Mouse (Mus musculus) embryonic facial prominence, embryonic 11.5 days (tissue): Measurements from ENCODE around the gene Eif1b. TPM values are rescaled to one million over a fixed set of nuclear protein-coding genes. Genes with fewer than 3 reads are reported as not detected.

ENCODE experiments used
- ATAC-seq: fragments of 200-750 bp; cut with Nextera tagmentation; replicated peaks from 2 replicates; pipeline ENCODE4 v1.8.0; 2017; ENCODE audit warnings: low read depth; ENCODE audit not compliant: insufficient number of reproducible peaks, low FRiP score, low TSS enrichment
- DNase-seq: peaks from one replicate; pipeline ENCODE4 v3.0.0-alpha.2; 2015; ENCODE audit warnings: low spot score
- H3K27ac ChIP-seq: fragments of 300-500 bp; sonication (generic); replicated peaks from 2 replicates; pipeline ENCODE4 v1.5.1; 2014; ENCODE audit warnings: mild to moderate bottlenecking, low read depth, low read length, control low read depth
- H3K27me3 ChIP-seq: fragments of 300-500 bp; sonication (generic); 2 replicates; pipeline ENCODE4 v1.6.1; 2014; ENCODE audit warnings: mild to moderate bottlenecking, low read length, moderate library complexity, mixed read lengths; ENCODE audit not compliant: control insufficient read depth, insufficient read depth
- H3K36me3 ChIP-seq: fragments of 300-500 bp; sonication (generic); replicated peaks from 2 replicates; pipeline ENCODE4 v1.6.1; 2014; ENCODE audit warnings: low read depth, mild to moderate bottlenecking, low read length, moderate library complexity, mixed read lengths; ENCODE audit not compliant: control insufficient read depth, insufficient read depth
- H3K4me1 ChIP-seq: fragments of 300-500 bp; sonication (generic); 2 replicates; pipeline ENCODE4 v1.6.1; 2014; ENCODE audit warnings: low read length, mixed read lengths; ENCODE audit not compliant: control insufficient read depth, insufficient read depth
- H3K4me2 ChIP-seq: fragments of 300-500 bp; sonication (generic); 2 replicates; pipeline ENCODE4 v1.6.1; 2014; ENCODE audit warnings: low read depth, mild to moderate bottlenecking, control low read depth, low read length, moderate library complexity
- H3K4me3 ChIP-seq: fragments of 300-500 bp; sonication (generic); 2 replicates; pipeline ENCODE4 v1.5.1; 2014; ENCODE audit warnings: low read depth, low read length, control low read depth
- H3K9ac ChIP-seq: fragments of 300-500 bp; sonication (generic); replicated peaks from 2 replicates; pipeline ENCODE4 v1.6.1; 2014; ENCODE audit warnings: mild to moderate bottlenecking, control low read depth, low read length
- H3K9me3 ChIP-seq: fragments of 300-500 bp; sonication (generic); replicated peaks from 2 replicates; pipeline ENCODE4 v1.6.1; 2016; ENCODE audit warnings: mild to moderate bottlenecking, low read length, inconsistent platforms, mixed read lengths; ENCODE audit not compliant: control insufficient read depth
- WGBS: fragments of 180-500 bp; shearing (Covaris S2); extraction: QIAGEN DNeasy Blood & Tissue Kit; methylation state at CpG from one replicate; pipeline ENCODE4 v1.1.7; 2014; 5-methylcytosine and 5-hydroxymethylcytosine counted together
- polyA plus RNA-seq: library from polyadenylated mRNA; unstranded; fragments of >200 nt; fragmentation: Nextera tagmentation; extraction: Ambion mirVana; gene quantifications from 2 replicates; pipeline ENCODE4 v1.2.1, GENCODE M21; 2014

The Eif1b gene
- polyA plus RNA-seq, 1 experiment from 2014 or later = 261 TPM

GRCm38 (mm10) chr9:120542241-120542640 lies 50.2 kb downstream of the Eif1b start:
- H3K27ac ChIP-seq = no peak overlapping the region
- WGBS = 10% methylated on average over 6 of the region's 6 CpGs
- no peaks in the 10 kb centered on the region for H3K36me3 ChIP-seq
- no peak for ATAC-seq
- peaks cover 6% of the 10 kb centered on the region for H3K27me3 ChIP-seq
- H3K9ac ChIP-seq = no peak overlapping the region
- peak; percentile 56 for DNase-seq
- H3K4me2 ChIP-seq = no peak overlapping the region; the same call in 1 of the 2 replicates
- H3K4me1 ChIP-seq = 0 out of 2 replicates have a peak, but pooled peaks cover 2% of the 10 kb centered on the region
- H3K9me3 ChIP-seq = no peaks in the 10 kb centered on the region
- no peak overlapping the region for H3K4me3 ChIP-seq

Other genes starting within 250 kb of the Eif1b start
- 0.43 and 0.59 TPM in 2 replicates for gene Myrip, start 190.7 kb upstream of the Eif1b start, polyA plus RNA-seq
- gene Entpd3, start 47.6 kb downstream of the Eif1b start, polyA plus RNA-seq = 0.53 and 1.1 TPM in 2 replicates
- gene Rpl14, start 79.2 kb downstream of the Eif1b start, polyA plus RNA-seq = 1,013 and 1,065 TPM in 2 replicates